Mouse (Mus musculus): ENCODE data around the gene Jup. TPM values are rescaled to one million over a fixed set of nuclear protein-coding genes. Genes with fewer than 3 reads are reported as not detected.
A peak's percentile ranks its signal among the peaks of the same experiment; 100 is the strongest.

Gene Jup
- total and polyA plus RNA-seq, 3 experiments = 234 to 318 (median 237) TPM

- intact Hi-C loops (cut with DNase I) = no loop called here
- Histone ChIP-seq H3K79me2 (replicated peaks; ENCODE audit: control insufficient read depth, insufficient read depth, low read length) (no peaks in the 10 kb centered on the region), H3K27me3 (ENCODE audit: control insufficient read depth, insufficient read depth, low read length) (no peaks in the 10 kb centered on the region), H3K9ac (ENCODE audit: low read depth, low read length) (peak overlapping the region; percentile 82), H3K4me3 (peak overlapping the region; percentile 97), H3K36me3 (ENCODE audit: control insufficient read depth, insufficient read depth, low read length) (peaks cover 14% of the 10 kb centered on the region), H3K27ac (peak overlapping the region; percentile 100), H3K4me1 (ENCODE audit: control insufficient read depth, insufficient read depth, low read length) (peaks cover 2% of the 10 kb centered on the region)
- WGBS = under 1% methylated on average over 40 of the region's 40 CpGs
- peak; percentile 94 to 98 for DNase-seq
- TF ChIP-seq CTCF (IDR thresholded peaks at IDR 0.05) (peak; percentile 16; the same call in 1 of the 2 replicates), POLR2A (IDR thresholded peaks at IDR 0.05; ENCODE audit: insufficient read depth, low read depth, low read length) (peak; percentile 81), EP300 (IDR thresholded peaks at IDR 0.05; ENCODE audit: insufficient read depth, low read depth, low read length) (peak; percentile 67; the same call in 1 of the 2 replicates)
Observed at GRCm38 (mm10) chr11:100320172-100320630, 77.4 kb downstream of the Jup start.

GRCm38 (mm10) chr11:100319492-100320171 is 77.9 kb downstream of the Jup start, which contains the start of gene Eif1:
TSS of gene Eif1 (plus strand) at chr11:100319885.
- peak; percentile 100 for DNase-seq
- Histone ChIP-seq H3K27me3 (ENCODE audit: control insufficient read depth, insufficient read depth, low read length) (no peaks in the 10 kb centered on the region), H3K4me1 (ENCODE audit: control insufficient read depth, insufficient read depth, low read length) (peaks cover 2% of the 10 kb centered on the region), H3K27ac (peak within 1 kb of the TSS; percentile 100), H3K9ac (ENCODE audit: low read depth, low read length) (peak within 1 kb of the TSS; percentile 82), H3K36me3 (ENCODE audit: control insufficient read depth, insufficient read depth, low read length) (peaks cover 14% of the 10 kb centered on the region), H3K79me2 (replicated peaks; ENCODE audit: control insufficient read depth, insufficient read depth, low read length) (no peaks in the 10 kb centered on the region), H3K4me3 (peak within 1 kb of the TSS; percentile 97)
- TF ChIP-seq EP300 (IDR thresholded peaks at IDR 0.05; ENCODE audit: insufficient read depth, low read depth, low read length) = peak; percentile 74; the same call in 1 of the 2 replicates
- no peak; the same call in none of the 2 replicates for TF ChIP-seq POLR2A (IDR thresholded peaks at IDR 0.05; ENCODE audit: insufficient read depth, low read depth, low read length)
- peak; percentile 16; the same call in 1 of the 2 replicates for TF ChIP-seq CTCF (IDR thresholded peaks at IDR 0.05)
- under 1% methylated on average over 58 of the region's 58 CpGs for WGBS
- intact Hi-C loops (cut with DNase I) = no loop called here

Small RNA genes within 50 kb of the gene (microRNA-seq; reads per million reads assigned to microRNA genes)
- 0 reads per million in 2 experiments for gene Gm27374

Other genes starting within 250 kb of the Jup start
- gene Krt19, start 249.1 kb downstream of the Jup start, total RNA-seq (2021) = 1 to 10 TPM; 6.9 to 8.5 TPM
- 8.0 and 27.0 TPM in 2 replicates for gene Krt19, start 249.1 kb downstream of the Jup start, polyA plus RNA-seq (2012; rRNA removed)
- not detected for gene Krt9, start 204.5 kb downstream of the Jup start, total RNA-seq (2021)
- gene Krt9, start 204.5 kb downstream of the Jup start, polyA plus RNA-seq (2012; rRNA removed) = not detected in 2 replicates
- under 1 TPM in 1 of 2 experiments, not detected in 1; 0.31 TPM for gene Krt14, start 190.2 kb downstream of the Jup start, total RNA-seq (2021)
- 0.44 and 0.47 TPM in 2 replicates for gene Krt14, start 190.2 kb downstream of the Jup start, polyA plus RNA-seq (2012; rRNA removed)
- gene Krt16, start 148.9 kb downstream of the Jup start, total RNA-seq (2021) = not detected
- gene Krt16, start 148.9 kb downstream of the Jup start, polyA plus RNA-seq (2012; rRNA removed) = not detected in 2 replicates
- not detected for gene Krt17, start 136.7 kb downstream of the Jup start, total RNA-seq (2021)
- 0.61 TPM in 1 of 2 replicates, not detected in the other for gene Krt17, start 136.7 kb downstream of the Jup start, polyA plus RNA-seq (2012; rRNA removed)
- gene Krt42, start 127.9 kb downstream of the Jup start, total RNA-seq (2021) = not detected
- not detected in 2 replicates for gene Krt42, start 127.9 kb downstream of the Jup start, polyA plus RNA-seq (2012; rRNA removed)
- gene Eif1, start 77.9 kb downstream of the Jup start, total RNA-seq (2021) = 1,000 to 10,000 TPM; 1,735 to 2,054 TPM
- gene Eif1, start 77.9 kb downstream of the Jup start, polyA plus RNA-seq (2012; rRNA removed) = 195 and 341 TPM in 2 replicates
- gene Gast, start 63.4 kb downstream of the Jup start, total RNA-seq (2021) = not detected
- not detected in 2 replicates for gene Gast, start 63.4 kb downstream of the Jup start, polyA plus RNA-seq (2012; rRNA removed)
- gene Hap1, start 41.6 kb downstream of the Jup start, total RNA-seq (2021) = 1 to 10 TPM; 1.3 to 1.5 TPM
- 0.97 and 1.4 TPM in 2 replicates for gene Hap1, start 41.6 kb downstream of the Jup start, polyA plus RNA-seq (2012; rRNA removed)
- gene P3h4, start 17.1 kb upstream of the Jup start, total RNA-seq (2021) = 10 to 100 TPM; 13.4 to 16.8 TPM
- 29.7 and 35.6 TPM in 2 replicates for gene P3h4, start 17.1 kb upstream of the Jup start, polyA plus RNA-seq (2012; rRNA removed)
- 1 to 10 TPM; 7.4 to 7.5 TPM for gene Fkbp10, start 17.9 kb upstream of the Jup start, total RNA-seq (2021)
- 24.8 and 35.6 TPM in 2 replicates for gene Fkbp10, start 17.9 kb upstream of the Jup start, polyA plus RNA-seq (2012; rRNA removed)
- gene Nt5c3b, start 44.0 kb upstream of the Jup start, total RNA-seq (2021) = 10 to 100 TPM; 23.5 to 24.1 TPM
- gene Nt5c3b, start 44.0 kb upstream of the Jup start, polyA plus RNA-seq (2012; rRNA removed) = 44.0 and 63.3 TPM in 2 replicates
- 1 to 10 TPM in 1 of 2 experiments, under 1 TPM in 1; 0.50 to 1.0 TPM for gene Klhl10, start 44.2 kb upstream of the Jup start, total RNA-seq (2021)
- gene Klhl10, start 44.2 kb upstream of the Jup start, polyA plus RNA-seq (2012; rRNA removed) = 0.86 and 1.8 TPM in 2 replicates
- 1 to 10 TPM; 7.2 to 8.0 TPM for gene Klhl11, start 75.0 kb upstream of the Jup start, total RNA-seq (2021)
- gene Klhl11, start 75.0 kb upstream of the Jup start, polyA plus RNA-seq (2012; rRNA removed) = 3.1 and 4.4 TPM in 2 replicates
- gene Acly, start 130.2 kb upstream of the Jup start, total RNA-seq (2021) = 10 to 100 TPM; 25.5 to 34.6 TPM
- 66.5 and 74.7 TPM in 2 replicates for gene Acly, start 130.2 kb upstream of the Jup start, polyA plus RNA-seq (2012; rRNA removed)
- gene Ttc25, start 147.8 kb upstream of the Jup start, total RNA-seq (2021) = under 1 TPM in 1 of 2 experiments, not detected in 1; 0.18 TPM
- 0.18 and 0.37 TPM in 2 replicates for gene Ttc25, start 147.8 kb upstream of the Jup start, polyA plus RNA-seq (2012; rRNA removed)
- 1 to 10 TPM; 5.6 to 7.6 TPM for gene Cnp, start 177.1 kb upstream of the Jup start, total RNA-seq (2021)
- 9.5 and 11.4 TPM in 2 replicates for gene Cnp, start 177.1 kb upstream of the Jup start, polyA plus RNA-seq (2012; rRNA removed)
- 10 to 100 TPM; 49.5 to 50.3 TPM for gene Nkiras2, start 221.5 kb upstream of the Jup start, total RNA-seq (2021)
- gene Nkiras2, start 221.5 kb upstream of the Jup start, polyA plus RNA-seq (2012; rRNA removed) = 91.2 and 107 TPM in 2 replicates
- gene Dnajc7, start 222.4 kb upstream of the Jup start, total RNA-seq (2021) = 100 to 1,000 TPM; 107 to 121 TPM
- gene Dnajc7, start 222.4 kb upstream of the Jup start, polyA plus RNA-seq (2012; rRNA removed) = 46.1 and 77.8 TPM in 2 replicates

Data from heart, adult 2 months (tissue).